Mouse (Mus musculus) limb, embryonic 14.5 days (tissue): ENCODE results near the gene Chadl. TPM values are rescaled to one million over a fixed set of nuclear protein-coding genes. Genes with fewer than 3 reads are reported as not detected.

Experiments used
- ATAC-seq: fragments of 200-750 bp; cut with Nextera tagmentation; 2 replicates; pipeline ENCODE4 v1.8.0; 2017; ENCODE audit warnings: low read depth, moderate number of reproducible peaks, moderate TSS enrichment; ENCODE audit not compliant: low FRiP score
- DNase-seq: peaks from one replicate; pipeline ENCODE4 v3.0.0-alpha.2; 2015; ENCODE audit warnings: low spot score
- H3K27ac ChIP-seq: fragments of 300-500 bp; sonication (generic); replicated peaks from 2 replicates; pipeline ENCODE4 v1.5.1; 2014; ENCODE audit warnings: low read depth, mild to moderate bottlenecking, low read length, moderate library complexity, mixed read lengths
- H3K27me3 ChIP-seq: fragments of 300-500 bp; sonication (generic); 2 replicates; pipeline ENCODE4 v1.6.1; 2014; ENCODE audit warnings: low read length, mixed read lengths; ENCODE audit not compliant: control insufficient read depth, insufficient read depth
- H3K36me3 ChIP-seq: fragments of 300-500 bp; sonication (generic); 2 replicates; pipeline ENCODE4 v1.6.1; 2014; ENCODE audit warnings: mild to moderate bottlenecking, low read length, moderate library complexity, mixed read lengths; ENCODE audit not compliant: control insufficient read depth, insufficient read depth
- H3K4me1 ChIP-seq: fragments of 300-500 bp; sonication (generic); 2 replicates; pipeline ENCODE4 v1.6.1; 2014; ENCODE audit warnings: antibody characterized with exemption, low read length, mixed read lengths; ENCODE audit not compliant: control insufficient read depth, insufficient read depth
- H3K4me2 ChIP-seq: fragments of 300-500 bp; sonication (generic); replicated peaks from 2 replicates; pipeline ENCODE4 v1.6.1; 2014; ENCODE audit warnings: low read depth, mild to moderate bottlenecking, low read length, moderate library complexity; ENCODE audit not compliant: severe bottlenecking
- H3K4me3 ChIP-seq: fragments of 300-500 bp; sonication (generic); replicated peaks from 2 replicates; pipeline ENCODE4 v1.5.1; 2014; ENCODE audit warnings: low read length
- H3K9ac ChIP-seq: fragments of 300-500 bp; sonication (generic); 2 replicates; pipeline ENCODE4 v1.6.1; 2014; ENCODE audit warnings: mild to moderate bottlenecking, low read depth, low read length, moderate library complexity; ENCODE audit not compliant: severe bottlenecking
- H3K9me3 ChIP-seq: fragments of 300-500 bp; sonication (generic); 2 replicates; pipeline ENCODE4 v1.6.1; 2016; ENCODE audit warnings: low read length; ENCODE audit not compliant: control insufficient read depth
- POLR2A ChIP-seq: fragments of 200-500 bp; IDR thresholded peaks from 2 replicates; pipeline ENCODE4 v1.8.0; 2012; ENCODE audit warnings: inconsistent platforms, mild to moderate bottlenecking, moderate library complexity, borderline replicate concordance; ENCODE audit not compliant: insufficient read depth, insufficient read length; ENCODE audit errors: extremely low read depth
- WGBS: fragments of 180-500 bp; shearing (Covaris S2); extraction: QIAGEN DNeasy Blood & Tissue Kit; methylation state at CpG from one replicate; pipeline ENCODE4 v1.1.7; 2014; 5-methylcytosine and 5-hydroxymethylcytosine counted together
- polyA plus RNA-seq, 2 experiments: library from polyadenylated mRNA; depleted of rRNA in 1 of 2; stranded (reverse) in 1 of 2; unstranded in 1 of 2; fragments of >200 nt; fragmentation: Nextera tagmentation in 1 of 2; extraction: Ambion mirVana in 1 of 2; gene quantifications; 2 replicates each; pipeline versions ENCODE4 v1.2.1 to v1.2.3; 2012 to 2014

Chadl gene
- polyA plus RNA-seq, 2 experiments: 22.6 to 46.3 TPM

DNA sequence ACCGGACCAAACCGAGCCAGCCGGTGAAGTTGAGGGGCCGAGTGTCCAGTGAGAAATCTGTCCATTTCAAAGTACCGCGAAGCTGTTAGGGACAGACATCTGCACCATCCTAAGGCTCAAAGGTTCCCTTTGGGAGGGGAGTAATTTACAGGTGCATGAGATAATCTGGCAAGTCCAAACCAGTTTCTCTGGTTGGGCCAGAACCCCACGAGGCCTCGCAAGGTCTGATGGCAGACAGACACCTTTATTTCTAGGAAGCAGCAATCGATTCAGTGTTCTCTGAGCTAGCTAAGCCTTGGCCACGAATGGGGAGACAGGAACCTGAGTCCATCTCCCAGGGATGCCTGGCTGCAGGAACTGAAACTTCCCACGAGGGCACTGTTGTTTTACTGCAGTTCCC is 26.6 kb upstream of the Chadl start:
- Histone ChIP-seq H3K27ac (no peak overlapping the region), H3K4me1 (peaks cover 7% of the 10 kb centered on the region), H3K36me3 (peaks cover 63% of the 10 kb centered on the region), H3K9me3 (no peaks in the 10 kb centered on the region), H3K27me3 (no peaks in the 10 kb centered on the region), H3K4me3 (no peak overlapping the region), H3K9ac (no peak overlapping the region), H3K4me2 (no peak overlapping the region)
- no peak for DNase-seq
- no peak for TF ChIP-seq POLR2A
- no peak for ATAC-seq
- whole genome bisulfite sequencing: 87% methylated on average over 11 of the region's 11 CpGs

DNA sequence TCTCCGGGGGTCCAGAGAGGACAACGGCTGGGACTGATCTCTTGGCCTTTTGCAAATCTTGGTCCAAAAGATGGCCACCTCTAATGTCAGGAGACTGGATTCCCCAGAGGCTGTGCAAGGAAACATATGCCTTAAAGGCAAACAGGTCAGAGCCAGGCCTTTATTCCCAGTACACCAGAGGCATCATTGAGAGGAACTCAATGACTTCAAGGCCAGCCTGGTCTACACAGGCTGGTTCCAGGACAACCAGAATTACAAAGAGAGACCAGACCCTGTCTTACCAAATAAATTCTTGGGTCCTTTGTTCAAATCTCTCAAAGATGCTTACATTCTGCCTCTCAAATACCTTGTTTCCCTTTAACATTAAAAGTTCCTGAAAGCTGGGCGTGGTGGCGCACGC is 25.3 kb upstream of the Chadl start:
- H3K4me1 ChIP-seq: no peaks in the 10 kb centered on the region
- H3K9ac ChIP-seq: no peak overlapping the region
- H3K4me2 ChIP-seq: no peak overlapping the region
- 95% methylated on average over 5 of the region's 5 CpGs for WGBS
- H3K27me3 ChIP-seq: no peaks in the 10 kb centered on the region
- ATAC-seq: no peak
- DNase-seq: no peak
- H3K36me3 ChIP-seq: peaks cover 76% of the 10 kb centered on the region
- H3K4me3 ChIP-seq: no peak overlapping the region
- H3K27ac ChIP-seq: no peak overlapping the region
- no peak for TF ChIP-seq POLR2A
- H3K9me3 ChIP-seq: no peaks in the 10 kb centered on the region

- 93% methylated on average over 6 of the region's 6 CpGs for WGBS
- ATAC-seq (no peak), DNase-seq (no peak)
- TF ChIP-seq POLR2A: no peak
- H3K4me2 ChIP-seq: no peak overlapping the region
- no peaks in the 10 kb centered on the region for H3K4me1 ChIP-seq
- H3K4me3 ChIP-seq: no peak overlapping the region
- H3K9ac ChIP-seq: no peak overlapping the region
- no peaks in the 10 kb centered on the region for H3K9me3 ChIP-seq
- no peak overlapping the region for H3K27ac ChIP-seq
- peaks cover 95% of the 10 kb centered on the region for H3K36me3 ChIP-seq
- no peaks in the 10 kb centered on the region for H3K27me3 ChIP-seq
Observed at GRCm38 (mm10) chr15:81719139-81719531, 22.0 kb upstream of the Chadl start.

GRCm38 (mm10) chr15:81718336-81719138 is 21.4 kb upstream of the Chadl start:
- peaks cover 95% of the 10 kb centered on the region for H3K36me3 ChIP-seq
- H3K9me3 ChIP-seq: no peaks in the 10 kb centered on the region
- H3K4me3 ChIP-seq: no peak overlapping the region
- no peak overlapping the region for H3K4me2 ChIP-seq
- 92% methylated on average over 9 of the region's 9 CpGs for WGBS
- no peaks in the 10 kb centered on the region for H3K4me1 ChIP-seq
- no peak for ATAC-seq
- DNase-seq: no peak
- no peak for TF ChIP-seq POLR2A
- H3K9ac ChIP-seq: no peak overlapping the region
- H3K27me3 ChIP-seq: no peaks in the 10 kb centered on the region
- H3K27ac ChIP-seq: no peak overlapping the region

DNA sequence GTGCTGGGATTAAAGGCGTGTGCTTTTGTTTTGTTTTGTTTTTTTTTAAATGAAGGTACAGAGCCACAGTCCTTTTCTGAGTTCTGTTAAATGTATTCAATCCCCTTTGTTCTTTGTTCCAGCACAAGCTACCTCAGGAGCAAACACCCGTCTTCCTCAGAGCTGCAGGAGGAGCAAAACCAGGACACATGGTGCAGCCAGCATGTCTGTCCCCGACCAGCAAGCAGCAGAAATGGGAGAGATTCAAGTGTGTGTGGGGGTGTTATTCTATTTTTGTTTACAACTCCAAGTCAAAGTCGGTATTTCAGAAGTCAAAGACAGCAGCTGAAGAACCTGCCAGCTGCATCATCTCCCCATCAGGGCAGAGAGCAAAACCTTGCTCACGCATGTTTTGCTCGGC is 16.7 kb upstream of the Chadl start:
- TF ChIP-seq POLR2A: no peak
- H3K27ac ChIP-seq: no peak overlapping the region
- H3K4me3 ChIP-seq: no peak overlapping the region
- DNase-seq (no peak), ATAC-seq (no peak)
- peaks cover 92% of the 10 kb centered on the region for H3K36me3 ChIP-seq
- H3K9ac ChIP-seq: no peak overlapping the region
- no peaks in the 10 kb centered on the region for H3K27me3 ChIP-seq
- H3K4me2 ChIP-seq: no peak overlapping the region
- H3K4me1 ChIP-seq: no peaks in the 10 kb centered on the region
- no peaks in the 10 kb centered on the region for H3K9me3 ChIP-seq
- WGBS: 84% methylated on average over 6 of the region's 6 CpGs
